Mouse (Mus musculus) testis, adult 2 months (tissue): ENCODE data around the gene Ankrd24. TPM values are rescaled to one million over a fixed set of nuclear protein-coding genes. Genes with fewer than 3 reads are reported as not detected.
A peak's percentile ranks its signal among the peaks of the same experiment; 100 is the strongest.

ENCODE experiments used
- H3K27ac ChIP-seq: fragments of 200-500 bp; 2 replicates; pipeline ENCODE4 v1.5.1; 2012; ENCODE audit warnings: low read depth, low read length; ENCODE audit not compliant: control insufficient read depth, insufficient read depth
- H3K27me3 ChIP-seq: fragments of 200-500 bp; 2 replicates; pipeline ENCODE4 v1.6.1; 2012; ENCODE audit warnings: mild to moderate bottlenecking, low read length, moderate library complexity; ENCODE audit not compliant: control insufficient read depth, insufficient read depth
- H3K36me3 ChIP-seq: fragments of 200-500 bp; 2 replicates; pipeline ENCODE4 v1.6.1; 2012; ENCODE audit warnings: mild to moderate bottlenecking, low read length; ENCODE audit not compliant: control insufficient read depth, insufficient read depth
- H3K4me1 ChIP-seq: fragments of 200-500 bp; 2 replicates; pipeline ENCODE4 v1.6.1; 2012; ENCODE audit warnings: low read length; ENCODE audit not compliant: control insufficient read depth, insufficient read depth
- H3K4me3 ChIP-seq: fragments of 200-500 bp; 2 replicates; pipeline ENCODE4 v1.5.1; 2012; ENCODE audit warnings: low read depth, mild to moderate bottlenecking, low read length, moderate library complexity, mixed read lengths; ENCODE audit not compliant: control insufficient read depth
- CTCF ChIP-seq: fragments of 200-500 bp; IDR thresholded peaks from 2 replicates; pipeline ENCODE4 v1.5.1; 2012; ENCODE audit warnings: low read depth, mild to moderate bottlenecking, inconsistent platforms, low read length, moderate library complexity; ENCODE audit not compliant: control insufficient read depth, insufficient read depth, insufficient replicate concordance
- POLR2A ChIP-seq: fragments of 200-500 bp; IDR thresholded peaks from 2 replicates; pipeline ENCODE4 v1.6.1; 2012; ENCODE audit warnings: low read depth, mild to moderate bottlenecking, inconsistent platforms, low read length, moderate library complexity; ENCODE audit not compliant: control insufficient read depth
- polyA plus RNA-seq: library from polyadenylated mRNA; depleted of rRNA; stranded (reverse); fragments of >200 nt; gene quantifications from 2 replicates; pipeline ENCODE4 v1.2.3, GENCODE M21; 2012

The Ankrd24 gene
- polyA plus RNA-seq, 1 experiment = 20.4 TPM

DNA sequence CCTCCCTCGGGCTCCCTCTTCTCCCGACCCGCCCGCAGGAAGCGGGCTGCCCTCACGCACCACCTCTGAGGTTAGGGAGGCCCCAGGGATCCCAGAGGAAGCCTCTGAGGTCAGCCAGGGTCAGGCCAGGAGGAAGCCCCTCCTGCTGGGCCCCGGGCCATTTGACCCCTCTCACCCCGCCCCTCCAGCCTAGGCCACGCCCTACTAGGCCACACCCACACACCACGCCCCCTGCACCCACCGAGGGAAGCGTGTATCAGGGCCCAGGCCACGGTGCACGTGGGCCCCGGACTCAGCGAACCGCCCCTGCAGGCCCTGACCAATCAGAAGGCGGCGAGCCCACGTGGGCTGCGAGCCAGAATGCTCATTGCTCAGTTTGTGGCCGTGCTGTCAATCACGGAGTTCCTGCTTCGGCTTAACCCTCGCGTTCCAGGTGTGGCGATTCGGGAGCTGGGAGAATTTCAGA is 27.6 kb upstream of the Ankrd24 start, which contains the start of gene Tle6:
Tle6 (minus strand) TSS at position 336 of the 466 bp plus-strand sequence.
- peak within 1 kb of the TSS; percentile 73 for H3K27ac ChIP-seq
- peak within 1 kb of the TSS; percentile 70 for H3K4me3 ChIP-seq
- peaks cover 21% of the 10 kb centered on the region for H3K4me1 ChIP-seq
- H3K27me3 ChIP-seq = no peaks in the 10 kb centered on the region
- TF ChIP-seq POLR2A = 0 out of 2 replicates have a peak, but pooled peaks have one; percentile 30
- no peak for TF ChIP-seq CTCF
- no peaks in the 10 kb centered on the region for H3K36me3 ChIP-seq

DNA sequence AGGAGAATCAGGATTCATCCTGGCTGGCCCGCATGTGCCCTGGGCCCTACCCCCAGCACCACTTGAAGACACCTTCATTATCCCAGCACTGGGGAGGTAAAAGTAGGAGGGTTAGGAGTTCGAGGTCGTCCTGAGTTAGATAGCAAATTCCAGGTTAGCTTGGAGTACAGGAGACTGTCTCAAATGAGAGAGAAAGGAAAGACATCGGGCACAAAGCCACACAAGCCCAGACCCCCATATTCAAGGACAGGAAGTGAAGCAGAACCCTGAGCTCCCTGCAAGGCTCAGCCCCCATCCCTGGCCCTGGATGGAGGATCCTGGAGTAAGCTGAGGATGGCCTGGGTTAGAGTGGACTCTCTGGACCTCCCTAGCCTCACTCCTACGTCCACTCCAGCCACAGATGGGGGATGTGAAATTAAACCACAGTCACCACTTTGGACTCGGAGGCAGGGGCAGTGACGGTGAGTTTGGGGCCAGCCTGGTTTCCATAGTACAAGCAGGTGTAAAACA is 26.9 kb upstream of the Ankrd24 start:
- H3K27me3 ChIP-seq = no peaks in the 10 kb centered on the region

DNA sequence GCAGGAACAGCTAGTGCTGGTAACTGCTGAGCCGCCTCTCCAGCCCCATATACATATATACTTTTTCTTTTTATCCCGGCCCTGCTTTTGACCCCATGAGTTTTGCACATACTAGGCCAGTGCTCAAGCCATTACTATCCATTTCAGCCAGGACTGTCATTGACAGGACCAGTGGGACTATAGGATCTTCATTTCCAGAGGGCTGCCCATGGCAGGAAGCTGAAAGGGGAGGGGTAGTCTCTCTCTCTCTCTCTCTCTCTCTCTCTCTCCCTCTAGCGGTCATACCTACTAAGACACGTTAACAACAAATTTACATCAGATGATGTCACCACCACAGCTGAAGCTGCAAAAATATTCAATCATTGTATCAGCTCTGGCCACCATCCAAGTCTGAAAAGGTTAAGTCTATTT is 25.6 kb upstream of the Ankrd24 start:
- H3K27ac ChIP-seq = no peak overlapping the region
- no peaks in the 10 kb centered on the region for H3K27me3 ChIP-seq
- H3K4me1 ChIP-seq = peaks cover 26% of the 10 kb centered on the region
- TF ChIP-seq CTCF = no peak
- no peak for TF ChIP-seq POLR2A
- H3K4me3 ChIP-seq = no peak overlapping the region
- H3K36me3 ChIP-seq = no peaks in the 10 kb centered on the region

More for the DNA sequence above, 26.9 kb upstream of the Ankrd24 start:
- peak overlapping the region; percentile 73; the same call in 1 of the 2 replicates for H3K27ac ChIP-seq
- TF ChIP-seq POLR2A (no peak), CTCF (no peak)
- H3K4me1 ChIP-seq = peaks cover 23% of the 10 kb centered on the region
- H3K36me3 ChIP-seq = no peaks in the 10 kb centered on the region
- peak overlapping the region; percentile 70 for H3K4me3 ChIP-seq

DNA sequence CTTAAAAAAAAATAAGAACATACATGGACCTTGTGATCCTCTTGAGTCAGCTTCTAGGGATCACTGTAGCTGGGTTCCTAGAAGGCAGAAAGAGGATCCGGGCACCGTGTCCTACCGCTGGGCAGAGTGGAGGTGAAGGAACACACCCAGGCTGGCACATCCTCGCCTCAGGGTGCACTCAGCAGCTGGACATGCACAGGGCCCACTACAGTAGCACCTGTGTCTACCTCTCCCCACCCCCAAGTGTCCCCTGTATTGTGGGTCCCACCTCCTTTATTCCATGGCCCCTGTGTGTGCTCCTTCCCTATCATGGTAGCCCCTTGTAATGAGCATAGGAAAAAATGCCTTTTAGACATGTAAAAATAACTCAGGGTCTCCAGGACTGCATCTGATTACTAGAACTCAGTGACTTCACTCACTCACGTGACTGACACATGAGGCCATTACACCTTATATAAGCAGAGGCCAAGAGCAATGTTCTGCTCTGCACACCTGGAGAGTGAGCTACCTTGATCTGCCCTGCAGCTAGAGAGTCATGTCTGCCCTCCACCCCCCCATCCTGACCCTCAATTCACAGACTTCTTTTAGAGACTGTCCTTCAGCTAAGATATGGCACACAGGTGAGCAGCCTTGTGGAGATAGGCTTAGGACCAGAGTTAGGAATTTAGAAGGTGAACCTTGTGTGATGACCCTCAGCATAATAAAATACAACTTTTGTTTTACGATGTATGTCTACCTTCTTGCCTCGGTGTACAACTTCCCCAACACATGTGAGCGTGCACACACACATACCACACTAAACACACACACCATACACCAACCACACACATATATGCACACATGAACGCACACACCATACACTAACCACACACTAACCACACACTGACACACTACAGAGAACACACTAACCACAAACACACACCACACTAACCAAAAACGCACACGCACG is 24.0 kb upstream of the Ankrd24 start:
- Histone ChIP-seq H3K36me3 (no peaks in the 10 kb centered on the region), H3K4me1 (peaks cover 26% of the 10 kb centered on the region), H3K4me3 (peak overlapping the region; percentile 20), H3K27ac (no peak overlapping the region), H3K27me3 (no peaks in the 10 kb centered on the region)
- TF ChIP-seq CTCF = no peak
- TF ChIP-seq POLR2A = no peak

DNA sequence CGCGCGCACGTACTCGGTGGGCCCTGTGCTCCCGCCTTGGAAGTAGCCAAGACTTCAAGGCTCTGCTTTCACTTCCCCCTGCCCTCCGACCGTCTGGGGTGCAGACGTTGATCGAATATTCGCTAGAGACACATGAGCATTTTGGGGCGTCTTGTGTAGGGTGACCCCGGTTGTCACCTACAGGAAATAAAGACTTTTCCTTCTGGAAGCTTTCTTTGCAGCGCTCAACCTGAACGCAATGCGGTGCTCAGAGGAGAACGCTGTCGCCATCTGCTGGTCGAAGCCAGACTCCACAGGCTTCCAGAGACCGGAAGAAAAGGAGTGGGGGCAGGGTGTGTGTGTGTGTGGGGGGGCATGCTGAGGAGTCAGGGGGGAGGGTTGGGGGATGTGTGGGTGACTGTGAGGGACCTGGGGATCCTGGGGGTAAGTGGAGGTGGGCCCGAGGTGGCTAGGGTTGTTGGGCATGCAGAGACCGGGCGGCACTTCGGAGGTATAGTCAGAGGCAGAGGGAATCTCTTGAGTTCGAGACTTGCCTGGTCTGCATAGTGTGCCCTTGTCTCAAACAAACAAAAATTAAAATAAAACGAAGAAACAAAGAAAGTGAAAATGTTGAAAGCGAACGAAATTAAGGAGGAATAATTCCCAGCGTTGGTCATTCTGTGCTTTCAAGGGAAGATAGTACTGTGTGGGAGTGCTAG is 23.2 kb upstream of the Ankrd24 start:
- no peak overlapping the region; the same call in 1 of the 2 replicates for H3K27ac ChIP-seq
- H3K27me3 ChIP-seq = no peaks in the 10 kb centered on the region
- H3K36me3 ChIP-seq = no peaks in the 10 kb centered on the region
- peaks cover 26% of the 10 kb centered on the region for H3K4me1 ChIP-seq
- H3K4me3 ChIP-seq = peak overlapping the region; percentile 98
- TF ChIP-seq POLR2A = no peak
- TF ChIP-seq CTCF = peak; percentile 85; the same call in 1 of the 2 replicates

DNA sequence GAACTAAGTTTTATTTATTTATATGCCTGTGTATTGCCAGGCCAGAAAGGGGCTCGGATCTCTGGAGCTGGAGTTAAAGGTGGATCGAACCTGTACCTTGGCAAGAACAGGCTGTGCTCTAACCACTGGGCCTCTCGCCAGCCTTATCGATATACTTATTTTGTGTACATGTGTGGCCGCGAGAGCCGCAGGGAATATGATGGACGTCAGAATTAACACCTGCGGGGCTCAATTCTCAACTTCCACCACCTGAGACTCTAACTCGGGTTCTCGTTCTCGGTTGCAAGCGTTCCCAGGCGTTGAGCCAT is 22.7 kb upstream of the Ankrd24 start:
- H3K4me1 ChIP-seq = peaks cover 21% of the 10 kb centered on the region
- no peaks in the 10 kb centered on the region for H3K36me3 ChIP-seq
- H3K4me3 ChIP-seq = peak overlapping the region; percentile 98
- no peaks in the 10 kb centered on the region for H3K27me3 ChIP-seq
- TF ChIP-seq CTCF (no peak), POLR2A (no peak)
- H3K27ac ChIP-seq = peak overlapping the region; percentile 98
